Mouse (Mus musculus) kidney, adult 2 months (tissue): ENCODE data around the gene Ncor2.

Source experiments
- CTCF ChIP-seq: fragments of 200-500 bp; conservative IDR thresholded peaks from 2 replicates; pipeline ENCODE4 v1.5.1; 2011; ENCODE audit warnings: low read depth, mild to moderate bottlenecking, control low read depth, low read length, moderate library complexity, mixed read lengths; ENCODE audit not compliant: insufficient read depth, insufficient read length
- POLR2A ChIP-seq: fragments of 200-500 bp; IDR thresholded peaks from one replicate; pipeline ENCODE4 v1.6.1; 2011; ENCODE audit warnings: low read depth, low read length, control low read depth

GRCm38 (mm10) chr5:125155451-125155850, 23.6 kb downstream of the Ncor2 start:
- no peak for TF ChIP-seq POLR2A
- TF ChIP-seq CTCF, result no peak
